Mouse (Mus musculus): ENCODE measurements at regions not wholly inside any gene's neighbourhood (a gene's known extent, or its start where the extent isn't known, plus 50 kb on each side); places are given as distances from the start of the nearest gene placed in this dataset.

DNA sequence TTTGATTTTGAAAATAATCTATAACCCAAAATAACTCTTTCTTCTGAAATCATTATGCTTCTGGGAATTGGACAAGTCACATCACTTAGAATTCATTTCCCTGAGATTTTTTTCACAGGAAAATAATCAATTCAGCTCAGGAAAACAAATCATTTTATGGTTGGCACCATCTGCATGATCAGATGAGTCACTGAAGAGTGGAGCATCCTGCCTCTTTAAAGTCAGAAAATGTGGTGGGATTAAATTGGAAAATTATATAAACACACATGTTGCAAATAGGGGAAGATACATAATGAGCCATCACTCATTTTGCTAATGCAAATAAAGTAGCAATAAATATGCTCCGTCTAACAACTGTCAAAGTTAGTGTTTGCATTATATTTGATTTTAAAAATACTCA is 93.6 kb upstream of the Tmeff2 start:
- no peak for DNase-seq (ENCODE audit: low spot score)
- Histone ChIP-seq H3K4me1 (ENCODE audit: control insufficient read depth, insufficient read depth, low read length) (no peaks in the 10 kb centered on the region), H3K9ac (ENCODE audit: low read length) (no peak overlapping the region), H3K27me3 (ENCODE audit: control insufficient read depth, insufficient read depth, low read length) (no peaks in the 10 kb centered on the region), H3K9me3 (ENCODE audit: control insufficient read depth, low read length) (no peaks in the 10 kb centered on the region), H3K4me2 (ENCODE audit: low read depth, severe bottlenecking) (no peak overlapping the region), H3K27ac (replicated peaks; ENCODE audit: low read depth, low read length) (no peak overlapping the region), H3K4me3 (ENCODE audit: low read depth, low read length) (no peak overlapping the region), H3K36me3 (ENCODE audit: control insufficient read depth, insufficient read depth, low read length) (no peaks in the 10 kb centered on the region)
- no peak for ATAC-seq (ENCODE audit: insufficient number of reproducible peaks, low FRiP score, low TSS enrichment, low read depth)
- 83% methylated on average over 1 of the region's 1 CpGs for WGBS

DNA sequence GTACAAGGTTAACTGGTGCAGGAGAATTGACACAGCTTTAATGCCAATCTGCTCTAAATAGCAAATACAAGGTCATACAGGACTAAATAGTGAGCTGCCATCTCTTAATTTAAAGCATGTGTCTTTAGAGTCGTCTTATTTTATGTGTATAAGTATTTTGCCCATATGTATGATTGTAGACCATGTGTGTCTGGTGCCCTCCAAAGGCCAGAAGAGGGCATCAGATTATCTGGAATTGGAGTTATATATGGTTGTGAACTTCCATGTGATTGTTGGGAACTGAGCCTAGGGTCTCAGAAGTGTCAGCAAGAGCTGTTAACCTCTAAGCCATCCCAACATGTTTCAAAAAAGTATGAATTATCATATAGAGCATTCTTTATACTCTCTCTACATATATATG is 68.8 kb upstream of the Tmeff2 start:
- 16% methylated on average over 1 of the region's 1 CpGs for WGBS
- no peak for DNase-seq (ENCODE audit: low spot score)
- ATAC-seq (ENCODE audit: insufficient number of reproducible peaks, low FRiP score, low TSS enrichment, low read depth) = no peak
- H3K27me3 ChIP-seq (ENCODE audit: control insufficient read depth, insufficient read depth, low read length) = no peaks in the 10 kb centered on the region
- no peaks in the 10 kb centered on the region for H3K36me3 ChIP-seq (ENCODE audit: control insufficient read depth, insufficient read depth, low read length)
- no peaks in the 10 kb centered on the region for H3K4me1 ChIP-seq (ENCODE audit: control insufficient read depth, insufficient read depth, low read length)
- H3K9me3 ChIP-seq (ENCODE audit: control insufficient read depth, low read length) = no peaks in the 10 kb centered on the region
- H3K27ac ChIP-seq (replicated peaks; ENCODE audit: low read depth, low read length) = no peak overlapping the region
- no peak overlapping the region for H3K4me2 ChIP-seq (ENCODE audit: low read depth, severe bottlenecking)
- no peak overlapping the region for H3K4me3 ChIP-seq (ENCODE audit: low read depth, low read length)
- no peak overlapping the region for H3K9ac ChIP-seq (ENCODE audit: low read length)

DNA sequence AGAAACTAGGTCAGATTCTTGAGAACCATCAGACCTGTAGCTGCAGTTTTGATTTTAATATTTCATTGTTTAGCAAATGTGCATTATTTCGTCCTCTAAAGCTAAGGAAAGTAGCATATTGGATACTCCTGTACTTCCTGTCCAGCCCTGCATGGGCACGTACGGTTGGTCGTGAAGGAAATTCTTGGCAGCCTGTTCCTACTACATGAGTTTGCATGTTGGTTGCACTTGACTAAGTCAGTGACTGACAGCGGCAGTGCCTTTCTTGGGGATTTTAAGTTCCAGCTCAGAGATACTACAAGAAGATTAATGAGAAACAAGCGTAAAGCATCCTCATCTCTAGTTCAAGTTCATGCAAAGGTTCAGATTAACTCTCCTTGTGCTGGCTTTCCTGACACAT is 64.3 kb upstream of the Tmeff2 start:
- H3K4me1 ChIP-seq (ENCODE audit: control insufficient read depth, insufficient read depth, low read length) = no peaks in the 10 kb centered on the region
- H3K9ac ChIP-seq (ENCODE audit: low read length) = no peak overlapping the region
- ATAC-seq (ENCODE audit: insufficient number of reproducible peaks, low FRiP score, low TSS enrichment, low read depth) (no peak), DNase-seq (ENCODE audit: low spot score) (no peak)
- no peaks in the 10 kb centered on the region for H3K36me3 ChIP-seq (ENCODE audit: control insufficient read depth, insufficient read depth, low read length)
- no peak overlapping the region for H3K27ac ChIP-seq (replicated peaks; ENCODE audit: low read depth, low read length)
- H3K4me2 ChIP-seq (ENCODE audit: low read depth, severe bottlenecking) = no peak overlapping the region
- no peaks in the 10 kb centered on the region for H3K9me3 ChIP-seq (ENCODE audit: control insufficient read depth, low read length)
- 89% methylated on average over 6 of the region's 6 CpGs for WGBS
- H3K27me3 ChIP-seq (ENCODE audit: control insufficient read depth, insufficient read depth, low read length) = no peaks in the 10 kb centered on the region
- no peak overlapping the region for H3K4me3 ChIP-seq (ENCODE audit: low read depth, low read length)

DNA sequence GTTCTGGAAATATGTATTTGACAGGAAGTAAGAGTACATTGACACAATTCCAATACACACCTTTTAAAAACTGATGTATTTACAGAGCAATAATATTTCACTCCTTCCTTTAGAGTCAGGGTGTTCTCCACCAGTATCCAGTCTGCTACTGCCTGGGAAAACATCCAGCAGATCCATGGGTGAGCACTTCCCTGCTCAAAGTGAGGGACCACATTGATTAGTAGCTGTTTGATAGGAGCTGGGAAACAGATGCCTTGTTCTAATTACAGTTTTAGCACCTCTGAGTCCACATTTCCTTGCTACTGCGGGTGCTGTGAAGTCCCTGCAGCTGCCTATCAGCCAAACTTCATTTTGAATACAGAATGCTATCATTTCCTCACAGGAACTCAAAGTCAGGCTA is 53.3 kb upstream of the Tmeff2 start:
- Histone ChIP-seq H3K36me3 (ENCODE audit: control insufficient read depth, insufficient read depth, low read length) (no peaks in the 10 kb centered on the region), H3K4me3 (ENCODE audit: low read depth, low read length) (no peak overlapping the region), H3K27me3 (ENCODE audit: control insufficient read depth, insufficient read depth, low read length) (no peaks in the 10 kb centered on the region), H3K4me2 (ENCODE audit: low read depth, severe bottlenecking) (no peak overlapping the region), H3K9ac (ENCODE audit: low read length) (no peak overlapping the region), H3K4me1 (ENCODE audit: control insufficient read depth, insufficient read depth, low read length) (no peaks in the 10 kb centered on the region), H3K9me3 (ENCODE audit: control insufficient read depth, low read length) (no peaks in the 10 kb centered on the region), H3K27ac (replicated peaks; ENCODE audit: low read depth, low read length) (no peak overlapping the region)
- DNase-seq (ENCODE audit: low spot score) = no peak
- no peak for ATAC-seq (ENCODE audit: insufficient number of reproducible peaks, low FRiP score, low TSS enrichment, low read depth)
- WGBS = 33% methylated on average over 1 of the region's 1 CpGs

Data from limb, embryonic 11.5 days (tissue).